Mouse (Mus musculus) bone marrow, adult 2 months (tissue): Measurements from ENCODE around the gene Fam83g.

Experiments
- CTCF ChIP-seq: fragments of 200-500 bp; IDR thresholded peaks from 2 replicates; pipeline ENCODE4 v1.5.1; 2011; ENCODE audit warnings: low read length, control low read depth; ENCODE audit not compliant: control insufficient read depth, insufficient read depth
- POLR2A ChIP-seq: fragments of 200-500 bp; IDR thresholded peaks from 2 replicates; pipeline ENCODE4 v1.6.1; 2011; ENCODE audit warnings: low read depth, mild to moderate bottlenecking, control low read depth, low read length, borderline replicate concordance; ENCODE audit not compliant: control insufficient read depth

DNA sequence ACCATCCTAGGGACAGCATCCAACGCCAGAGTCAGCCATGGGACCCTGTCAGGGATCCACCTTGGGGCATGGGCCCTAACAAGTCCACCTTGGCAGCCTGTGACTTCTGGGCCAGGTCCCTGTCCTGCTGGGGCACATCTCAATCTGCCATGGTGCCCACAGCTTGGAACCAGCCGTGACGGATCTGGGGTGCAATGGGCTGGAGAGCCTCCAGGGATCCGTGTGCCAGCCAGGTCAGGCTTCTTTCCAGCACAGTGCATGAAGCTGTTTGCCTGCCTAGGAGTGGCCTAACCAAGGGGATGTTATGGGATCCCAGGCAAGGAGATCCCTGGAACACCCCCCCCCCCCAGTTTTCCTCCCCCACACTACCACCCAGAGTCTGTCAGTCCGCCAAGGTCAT is 9.1 kb downstream of the Fam83g start:
- TF ChIP-seq POLR2A = no peak
- no peak for TF ChIP-seq CTCF
